Mouse (Mus musculus) intestine, embryonic 14.5 days (tissue): ENCODE results near the gene Frs3. TPM values are rescaled to one million over a fixed set of nuclear protein-coding genes. Genes with fewer than 3 reads are reported as not detected.

Source experiments
- ATAC-seq: fragments of 200-750 bp; cut with Nextera tagmentation; replicated peaks from 2 replicates; pipeline ENCODE4 v1.8.0; 2017; ENCODE audit warnings: low read depth, moderate number of reproducible peaks, moderate TSS enrichment, moderate library complexity; ENCODE audit not compliant: low FRiP score, low TSS enrichment
- DNase-seq: peaks from one replicate; pipeline ENCODE4 v3.0.0-alpha.2; 2018; ENCODE audit warnings: low spot score
- H3K27ac ChIP-seq: fragments of 300-500 bp; sonication (generic); 2 replicates; pipeline ENCODE4 v1.5.1; 2014; ENCODE audit warnings: low read depth, mild to moderate bottlenecking, control low read depth
- H3K27me3 ChIP-seq: fragments of 300-500 bp; sonication (generic); replicated peaks from 2 replicates; pipeline ENCODE4 v1.6.1; 2014; ENCODE audit warnings: low read length, control low read depth; ENCODE audit not compliant: control insufficient read depth, insufficient read depth
- H3K36me3 ChIP-seq: fragments of 300-500 bp; sonication (generic); 2 replicates; pipeline ENCODE4 v1.6.1; 2014; ENCODE audit warnings: low read length, control low read depth; ENCODE audit not compliant: control insufficient read depth, insufficient read depth
- H3K4me1 ChIP-seq: fragments of 300-500 bp; sonication (generic); replicated peaks from 2 replicates; pipeline ENCODE4 v1.6.1; 2014; ENCODE audit warnings: low read length, control low read depth, mixed read lengths; ENCODE audit not compliant: control insufficient read depth, insufficient read depth
- H3K4me2 ChIP-seq: fragments of 300-500 bp; sonication (generic); 2 replicates; pipeline ENCODE4 v1.6.1; 2014; ENCODE audit warnings: low read length
- H3K4me3 ChIP-seq: fragments of 300-500 bp; sonication (generic); 2 replicates; pipeline ENCODE4 v1.5.1; 2014; ENCODE audit warnings: low read depth, low read length, control low read depth, mixed read lengths
- H3K9ac ChIP-seq: fragments of 300-500 bp; sonication (generic); 2 replicates; pipeline ENCODE4 v1.6.1; 2014; ENCODE audit warnings: mild to moderate bottlenecking, low read length
- H3K9me3 ChIP-seq: fragments of 300-500 bp; sonication (generic); 2 replicates; pipeline ENCODE4 v1.6.1; 2016; ENCODE audit warnings: low read length, control low read depth; ENCODE audit not compliant: control insufficient read depth
- WGBS: fragments of 180-500 bp; shearing (Covaris S2); extraction: QIAGEN DNeasy Blood & Tissue Kit; methylation state at CpG from one replicate; pipeline ENCODE4 v1.1.7; 2014; 5-methylcytosine and 5-hydroxymethylcytosine counted together
- polyA plus RNA-seq: library from polyadenylated mRNA; unstranded; fragments of >200 nt; fragmentation: Nextera tagmentation; extraction: Ambion mirVana; gene quantifications from 2 replicates; pipeline ENCODE4 v1.2.1, GENCODE M21; 2014

Frs3 gene
- polyA plus RNA-seq, 1 experiment from 2014 or later = 5.3 TPM

GRCm38 (mm10) chr17:47678702-47679101 is 10.1 kb upstream of the Frs3 start:
- no peak overlapping the region for H3K4me2 ChIP-seq
- H3K4me1 ChIP-seq = no peaks in the 10 kb centered on the region
- ATAC-seq = no peak
- no peak overlapping the region for H3K4me3 ChIP-seq
- H3K36me3 ChIP-seq = peaks cover 71% of the 10 kb centered on the region
- H3K9ac ChIP-seq = no peak overlapping the region
- H3K9me3 ChIP-seq = no peaks in the 10 kb centered on the region
- H3K27ac ChIP-seq = no peak overlapping the region
- no peaks in the 10 kb centered on the region for H3K27me3 ChIP-seq
- no peak for DNase-seq
- WGBS = 69% methylated on average over 5 of the region's 5 CpGs

- H3K27me3 ChIP-seq = no peaks in the 10 kb centered on the region
- no peak for DNase-seq
- no peak overlapping the region for H3K4me3 ChIP-seq
- ATAC-seq = no peak
- no peak overlapping the region for H3K4me2 ChIP-seq
- WGBS = 70% methylated on average over 4 of the region's 4 CpGs
- H3K4me1 ChIP-seq = peaks cover 7% of the 10 kb centered on the region; the same call in 1 of the 2 replicates
- no peak overlapping the region for H3K27ac ChIP-seq
- no peak overlapping the region for H3K9ac ChIP-seq
- peaks cover 80% of the 10 kb centered on the region for H3K36me3 ChIP-seq
- H3K9me3 ChIP-seq = no peaks in the 10 kb centered on the region
These were observed 6.0 kb upstream of the Frs3 start for GRCm38 (mm10) chr17:47682836-47683235.

GRCm38 (mm10) chr17:47687409-47688343 is 1.2 kb upstream of the Frs3 start:
- WGBS = under 1% methylated on average over 70 of the region's 70 CpGs
- H3K36me3 ChIP-seq = peaks cover 35% of the 10 kb centered on the region
- peak; percentile 94 for DNase-seq
- H3K4me1 ChIP-seq = peaks cover 12% of the 10 kb centered on the region; the same call in 1 of the 2 replicates
- ATAC-seq = peak; percentile 86
- no peaks in the 10 kb centered on the region for H3K27me3 ChIP-seq
- H3K27ac ChIP-seq = peak overlapping the region; percentile 80
- H3K4me3 ChIP-seq = peak overlapping the region; percentile 95
- peak overlapping the region; percentile 81 for H3K9ac ChIP-seq
- peak overlapping the region; percentile 95 for H3K4me2 ChIP-seq
- H3K9me3 ChIP-seq = no peaks in the 10 kb centered on the region

DNA sequence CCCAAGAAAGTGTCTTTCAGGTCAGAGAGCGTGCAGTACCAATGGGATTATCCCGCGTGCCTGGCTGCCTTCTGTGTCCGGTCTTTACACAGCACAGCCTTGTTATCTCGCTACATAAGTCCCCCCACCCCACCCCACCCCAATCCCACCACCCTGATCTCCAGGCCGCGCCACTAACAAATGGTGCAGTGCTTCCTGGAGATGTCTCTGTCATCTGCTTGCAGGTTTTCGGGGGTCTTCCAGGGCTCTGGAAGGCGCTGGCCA is 554 bp upstream of the Frs3 start, which contains the start of gene Tomm6:
TSS of gene Tomm6 (minus strand) at position 43 of the 264 bp plus-strand sequence.
- DNase-seq (no peak), ATAC-seq (no peak)
- WGBS = 1% methylated on average over 9 of the region's 9 CpGs
- Histone ChIP-seq H3K27me3 (no peaks in the 10 kb centered on the region), H3K9ac (peak within 1 kb of the TSS; percentile 81), H3K36me3 (peaks cover 31% of the 10 kb centered on the region), H3K4me3 (peak within 1 kb of the TSS; percentile 95), H3K9me3 (no peaks in the 10 kb centered on the region), H3K4me2 (peak within 1 kb of the TSS; percentile 95), H3K4me1 (peaks cover 12% of the 10 kb centered on the region; the same call in 1 of the 2 replicates), H3K27ac (peak within 1 kb of the TSS; percentile 80)

DNA sequence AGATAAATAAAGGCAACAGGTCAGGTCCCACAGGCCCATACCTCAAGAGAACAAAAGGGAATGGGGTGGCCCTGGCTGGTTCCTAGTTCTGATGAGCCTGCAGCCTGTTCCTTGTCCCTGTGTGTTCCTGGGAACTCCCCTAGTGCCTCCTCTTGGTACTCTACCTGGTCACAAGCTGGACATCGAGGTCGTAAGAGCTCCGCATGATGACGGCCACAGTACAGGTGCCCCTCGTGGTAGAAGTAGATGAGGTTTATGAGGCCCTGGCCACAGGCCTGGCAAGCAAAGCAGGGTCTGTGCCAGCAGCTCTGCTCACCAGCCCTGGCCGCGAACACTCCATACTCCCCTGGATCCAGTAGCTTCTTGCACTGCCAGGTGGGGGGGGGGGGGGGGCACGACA is 1.1 kb downstream of the Frs3 start:
- DNase-seq (no peak), ATAC-seq (no peak)
- Histone ChIP-seq H3K9ac (no peak overlapping the region), H3K27me3 (no peaks in the 10 kb centered on the region), H3K4me2 (peak overlapping the region; percentile 95; the same call in 1 of the 2 replicates), H3K36me3 (peaks cover 15% of the 10 kb centered on the region), H3K27ac (no peak overlapping the region), H3K4me1 (peaks cover 15% of the 10 kb centered on the region; the same call in 1 of the 2 replicates), H3K9me3 (no peaks in the 10 kb centered on the region), H3K4me3 (no peak overlapping the region)
- 80% methylated on average over 6 of the region's 8 CpGs for WGBS

DNA sequence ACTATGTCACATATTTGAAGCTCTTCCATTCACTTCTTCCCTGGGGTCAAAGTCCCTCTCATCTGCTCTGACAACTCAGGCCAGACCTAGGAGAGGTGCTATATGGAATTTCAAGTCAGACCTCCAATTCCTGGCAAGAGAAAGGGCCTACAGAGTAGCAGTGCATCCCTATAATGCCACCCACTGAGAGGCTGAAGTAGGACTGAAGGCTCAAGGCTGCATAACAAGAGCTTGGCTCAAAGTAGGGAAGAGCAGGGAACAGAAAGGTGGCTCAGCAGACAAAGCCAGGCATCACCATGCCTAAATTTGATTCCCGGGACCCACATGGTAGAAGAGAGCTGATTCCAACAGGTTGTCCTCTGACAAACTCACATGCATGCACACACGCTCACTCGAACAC is 2.8 kb downstream of the Frs3 start:
- WGBS = 93% methylated on average over 3 of the region's 3 CpGs
- Histone ChIP-seq H3K9me3 (no peaks in the 10 kb centered on the region), H3K9ac (no peak overlapping the region), H3K27ac (no peak overlapping the region), H3K36me3 (peaks cover 3% of the 10 kb centered on the region; the same call in 1 of the 2 replicates), H3K27me3 (no peaks in the 10 kb centered on the region), H3K4me2 (no peak overlapping the region), H3K4me1 (peaks cover 19% of the 10 kb centered on the region; the same call in 1 of the 2 replicates), H3K4me3 (no peak overlapping the region)
- ATAC-seq (no peak), DNase-seq (no peak)

- no peak for ATAC-seq
- H3K9ac ChIP-seq = no peak overlapping the region
- WGBS = 38% methylated on average over 13 of the region's 13 CpGs
- DNase-seq = no peak
- H3K4me2 ChIP-seq = peak overlapping the region; percentile 56
- H3K27me3 ChIP-seq = no peaks in the 10 kb centered on the region
- peaks cover 13% of the 10 kb centered on the region; the same call in 1 of the 2 replicates for H3K4me1 ChIP-seq
- 0 out of 2 replicates have a peak, but pooled peaks cover 7% of the 10 kb centered on the region for H3K36me3 ChIP-seq
- no peaks in the 10 kb centered on the region for H3K9me3 ChIP-seq
- peak overlapping the region; percentile 69 for H3K4me3 ChIP-seq
- H3K27ac ChIP-seq = 0 out of 2 replicates have a peak overlapping the region, but pooled peaks have one; percentile 3
These were observed 5.0 kb downstream of the Frs3 start for GRCm38 (mm10) chr17:47693671-47694441.

DNA sequence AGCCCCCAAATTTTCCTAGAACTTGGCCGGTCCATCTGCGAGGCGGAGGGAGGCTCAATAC is 5.4 kb downstream of the Frs3 start, which contains the start of gene Gm21981:
TSS of gene Gm21981 (minus strand) at position 14 of the 61 bp plus-strand sequence.
- Histone ChIP-seq H3K4me3 (peak within 1 kb of the TSS; percentile 69), H3K27ac (peak within 1 kb of the TSS; percentile 3; the same call in 1 of the 2 replicates), H3K36me3 (0 out of 2 replicates have a peak, but pooled peaks cover 7% of the 10 kb centered on the region), H3K4me1 (peaks cover 11% of the 10 kb centered on the region; the same call in 1 of the 2 replicates), H3K9me3 (no peaks in the 10 kb centered on the region), H3K4me2 (peak within 1 kb of the TSS; percentile 56), H3K27me3 (no peaks in the 10 kb centered on the region), H3K9ac (peak within 1 kb of the TSS; percentile 75)
- WGBS = 2% methylated on average over 3 of the region's 3 CpGs
- DNase-seq (no peak), ATAC-seq (no peak)
